Mouse (Mus musculus): ENCODE data around the gene Gpr82. TPM values are rescaled to one million over a fixed set of nuclear protein-coding genes. Genes with fewer than 3 reads are reported as not detected.

Gene Gpr82
- polyA plus RNA-seq, 1 experiment from 2014 or later: 0.26 TPM

- no peak overlapping the region for H3K4me2 ChIP-seq (replicated peaks; ENCODE audit: low read depth, low read length)
- H3K36me3 ChIP-seq (ENCODE audit: insufficient read depth, low read length): no peaks in the 10 kb centered on the region
- H3K27ac ChIP-seq (ENCODE audit: low read length): no peak overlapping the region
- H3K9ac ChIP-seq (replicated peaks; ENCODE audit: low read length): no peak overlapping the region
- 0 out of 2 replicates have a peak, but pooled peaks cover 4% of the 10 kb centered on the region for H3K27me3 ChIP-seq (ENCODE audit: insufficient read depth, low read length)
- ATAC-seq (ENCODE audit: low FRiP score, low TSS enrichment): no peak
- H3K4me3 ChIP-seq (ENCODE audit: low read length): no peak overlapping the region
- no peaks in the 10 kb centered on the region for H3K4me1 ChIP-seq (ENCODE audit: insufficient read depth, low read length)
- H3K9me3 ChIP-seq (ENCODE audit: low read length): no peaks in the 10 kb centered on the region
- 80% methylated on average over 2 of the region's 2 CpGs for WGBS
Measured at GRCm38 (mm10) chrX:13651889-13652288, 9.3 kb upstream of the Gpr82 start.

GRCm38 (mm10) chrX:13652291-13652690, 8.9 kb upstream of the Gpr82 start:
- Histone ChIP-seq H3K27ac (ENCODE audit: low read length) (no peak overlapping the region), H3K27me3 (ENCODE audit: insufficient read depth, low read length) (0 out of 2 replicates have a peak, but pooled peaks cover 4% of the 10 kb centered on the region), H3K9me3 (ENCODE audit: low read length) (no peaks in the 10 kb centered on the region), H3K4me3 (ENCODE audit: low read length) (no peak overlapping the region), H3K4me1 (ENCODE audit: insufficient read depth, low read length) (no peaks in the 10 kb centered on the region), H3K36me3 (ENCODE audit: insufficient read depth, low read length) (no peaks in the 10 kb centered on the region), H3K9ac (replicated peaks; ENCODE audit: low read length) (no peak overlapping the region), H3K4me2 (replicated peaks; ENCODE audit: low read depth, low read length) (no peak overlapping the region)
- WGBS: 72% methylated on average over 1 of the region's 1 CpGs
- ATAC-seq (ENCODE audit: low FRiP score, low TSS enrichment): no peak

GRCm38 (mm10) chrX:13655005-13655421, 6.2 kb upstream of the Gpr82 start:
- no peaks in the 10 kb centered on the region for H3K36me3 ChIP-seq (ENCODE audit: insufficient read depth, low read length)
- no peaks in the 10 kb centered on the region for H3K4me1 ChIP-seq (ENCODE audit: insufficient read depth, low read length)
- 0 out of 2 replicates have a peak, but pooled peaks cover 4% of the 10 kb centered on the region for H3K27me3 ChIP-seq (ENCODE audit: insufficient read depth, low read length)
- 78% methylated on average over 3 of the region's 3 CpGs for WGBS
- no peak overlapping the region for H3K27ac ChIP-seq (ENCODE audit: low read length)
- no peak overlapping the region for H3K9ac ChIP-seq (replicated peaks; ENCODE audit: low read length)
- no peak overlapping the region for H3K4me3 ChIP-seq (ENCODE audit: low read length)
- H3K4me2 ChIP-seq (replicated peaks; ENCODE audit: low read depth, low read length): no peak overlapping the region
- ATAC-seq (ENCODE audit: low FRiP score, low TSS enrichment): no peak
- H3K9me3 ChIP-seq (ENCODE audit: low read length): no peaks in the 10 kb centered on the region

- 81% methylated on average over 6 of the region's 6 CpGs for WGBS
- Histone ChIP-seq H3K4me2 (replicated peaks; ENCODE audit: low read depth, low read length) (no peak overlapping the region), H3K27me3 (ENCODE audit: insufficient read depth, low read length) (0 out of 2 replicates have a peak, but pooled peaks cover 4% of the 10 kb centered on the region), H3K9ac (replicated peaks; ENCODE audit: low read length) (no peak overlapping the region), H3K4me1 (ENCODE audit: insufficient read depth, low read length) (no peaks in the 10 kb centered on the region), H3K9me3 (ENCODE audit: low read length) (no peaks in the 10 kb centered on the region), H3K4me3 (ENCODE audit: low read length) (no peak overlapping the region), H3K36me3 (ENCODE audit: insufficient read depth, low read length) (no peaks in the 10 kb centered on the region), H3K27ac (ENCODE audit: low read length) (no peak overlapping the region)
- ATAC-seq (ENCODE audit: low FRiP score, low TSS enrichment): no peak
Measured at GRCm38 (mm10) chrX:13655906-13656305, 5.3 kb upstream of the Gpr82 start.

GRCm38 (mm10) chrX:13656721-13657120, 4.4 kb upstream of the Gpr82 start:
- 0 out of 2 replicates have a peak, but pooled peaks cover 4% of the 10 kb centered on the region for H3K27me3 ChIP-seq (ENCODE audit: insufficient read depth, low read length)
- 13% methylated on average over 1 of the region's 1 CpGs for WGBS

GRCm38 (mm10) chrX:13658616-13659140, 2.5 kb upstream of the Gpr82 start:
- no peak overlapping the region for H3K27ac ChIP-seq (ENCODE audit: low read length)
- no peaks in the 10 kb centered on the region for H3K36me3 ChIP-seq (ENCODE audit: insufficient read depth, low read length)
- no peak overlapping the region for H3K4me3 ChIP-seq (ENCODE audit: low read length)
- no peak overlapping the region for H3K4me2 ChIP-seq (replicated peaks; ENCODE audit: low read depth, low read length)
- ATAC-seq (ENCODE audit: low FRiP score, low TSS enrichment): no peak
- H3K27me3 ChIP-seq (ENCODE audit: insufficient read depth, low read length): 0 out of 2 replicates have a peak, but pooled peaks cover 4% of the 10 kb centered on the region
- no peaks in the 10 kb centered on the region for H3K9me3 ChIP-seq (ENCODE audit: low read length)
- 66% methylated on average over 3 of the region's 3 CpGs for WGBS
- no peaks in the 10 kb centered on the region for H3K4me1 ChIP-seq (ENCODE audit: insufficient read depth, low read length)
- no peak overlapping the region for H3K9ac ChIP-seq (replicated peaks; ENCODE audit: low read length)

More at GRCm38 (mm10) chrX:13656721-13657120, 4.4 kb upstream of the Gpr82 start:
- no peak overlapping the region for H3K27ac ChIP-seq (ENCODE audit: low read length)
- H3K36me3 ChIP-seq (ENCODE audit: insufficient read depth, low read length): no peaks in the 10 kb centered on the region
- H3K9ac ChIP-seq (replicated peaks; ENCODE audit: low read length): no peak overlapping the region
- H3K4me2 ChIP-seq (replicated peaks; ENCODE audit: low read depth, low read length): no peak overlapping the region
- H3K9me3 ChIP-seq (ENCODE audit: low read length): no peaks in the 10 kb centered on the region
- no peaks in the 10 kb centered on the region for H3K4me1 ChIP-seq (ENCODE audit: insufficient read depth, low read length)
- ATAC-seq (ENCODE audit: low FRiP score, low TSS enrichment): no peak
- no peak overlapping the region for H3K4me3 ChIP-seq (ENCODE audit: low read length)

- ATAC-seq (ENCODE audit: low FRiP score, low TSS enrichment): no peak
Measured at GRCm38 (mm10) chrX:13659201-13659890, 1.8 kb upstream of the Gpr82 start.

GRCm38 (mm10) chrX:13668867-13669266, 7.7 kb downstream of the Gpr82 start:
- Histone ChIP-seq H3K27ac (ENCODE audit: low read length) (no peak overlapping the region), H3K4me1 (ENCODE audit: insufficient read depth, low read length) (no peaks in the 10 kb centered on the region), H3K4me2 (replicated peaks; ENCODE audit: low read depth, low read length) (no peak overlapping the region), H3K4me3 (ENCODE audit: low read length) (no peak overlapping the region), H3K9ac (replicated peaks; ENCODE audit: low read length) (no peak overlapping the region), H3K27me3 (ENCODE audit: insufficient read depth, low read length) (no peaks in the 10 kb centered on the region), H3K36me3 (ENCODE audit: insufficient read depth, low read length) (no peaks in the 10 kb centered on the region), H3K9me3 (ENCODE audit: low read length) (no peaks in the 10 kb centered on the region)
- no peak for ATAC-seq (ENCODE audit: low FRiP score, low TSS enrichment)
- WGBS: 74% methylated on average over 5 of the region's 5 CpGs

More at GRCm38 (mm10) chrX:13659201-13659890, 1.8 kb upstream of the Gpr82 start:
- 0 out of 2 replicates have a peak, but pooled peaks cover 4% of the 10 kb centered on the region for H3K27me3 ChIP-seq (ENCODE audit: insufficient read depth, low read length)
- WGBS: 79% methylated on average over 4 of the region's 4 CpGs
- no peaks in the 10 kb centered on the region for H3K4me1 ChIP-seq (ENCODE audit: insufficient read depth, low read length)
- no peaks in the 10 kb centered on the region for H3K36me3 ChIP-seq (ENCODE audit: insufficient read depth, low read length)
- H3K9ac ChIP-seq (replicated peaks; ENCODE audit: low read length): no peak overlapping the region
- no peak overlapping the region for H3K27ac ChIP-seq (ENCODE audit: low read length)
- no peak overlapping the region for H3K4me3 ChIP-seq (ENCODE audit: low read length)
- H3K9me3 ChIP-seq (ENCODE audit: low read length): no peaks in the 10 kb centered on the region
- H3K4me2 ChIP-seq (replicated peaks; ENCODE audit: low read depth, low read length): no peak overlapping the region

GRCm38 (mm10) chrX:13670342-13670741, 9.2 kb downstream of the Gpr82 start:
- Histone ChIP-seq H3K4me2 (replicated peaks; ENCODE audit: low read depth, low read length) (no peak overlapping the region), H3K4me3 (ENCODE audit: low read length) (no peak overlapping the region), H3K36me3 (ENCODE audit: insufficient read depth, low read length) (no peaks in the 10 kb centered on the region), H3K9ac (replicated peaks; ENCODE audit: low read length) (no peak overlapping the region), H3K27me3 (ENCODE audit: insufficient read depth, low read length) (no peaks in the 10 kb centered on the region), H3K9me3 (ENCODE audit: low read length) (no peaks in the 10 kb centered on the region), H3K4me1 (ENCODE audit: insufficient read depth, low read length) (no peaks in the 10 kb centered on the region), H3K27ac (ENCODE audit: low read length) (no peak overlapping the region)
- ATAC-seq (ENCODE audit: low FRiP score, low TSS enrichment): no peak
- WGBS: 83% methylated on average over 3 of the region's 3 CpGs

- 81% methylated on average over 3 of the region's 3 CpGs for WGBS
- no peaks in the 10 kb centered on the region for H3K36me3 ChIP-seq (ENCODE audit: insufficient read depth, low read length)
Measured at GRCm38 (mm10) chrX:13673001-13673400, 11.8 kb downstream of the Gpr82 start.

More at GRCm38 (mm10) chrX:13673001-13673400, 11.8 kb downstream of the Gpr82 start:
- Histone ChIP-seq H3K4me1 (ENCODE audit: insufficient read depth, low read length) (no peaks in the 10 kb centered on the region), H3K4me2 (replicated peaks; ENCODE audit: low read depth, low read length) (no peak overlapping the region), H3K27ac (ENCODE audit: low read length) (no peak overlapping the region), H3K27me3 (ENCODE audit: insufficient read depth, low read length) (no peaks in the 10 kb centered on the region), H3K9me3 (ENCODE audit: low read length) (no peaks in the 10 kb centered on the region), H3K9ac (replicated peaks; ENCODE audit: low read length) (no peak overlapping the region), H3K4me3 (ENCODE audit: low read length) (no peak overlapping the region)
- no peak for ATAC-seq (ENCODE audit: low FRiP score, low TSS enrichment)
